Mouse (Mus musculus) lung, postnatal 36 days (tissue): ENCODE measurements around the gene Lca5.

Source experiments
- DNase-seq: peaks from one replicate; pipeline ENCODE4 v3.0.0; 2022; ENCODE audit warnings: mixed read lengths

The Lca5 gene

GRCm38 (mm10) chr9:83386264-83386855 is 54.6 kb downstream of the Lca5 start:
- no peak for DNase-seq

- DNase-seq, result no peak
Observed at GRCm38 (mm10) chr9:83385301-83385700, 55.6 kb downstream of the Lca5 start.

- DNase-seq, result no peak
Observed at GRCm38 (mm10) chr9:83383235-83383634, 57.7 kb downstream of the Lca5 start.

- peak; percentile 44 for DNase-seq
Observed at GRCm38 (mm10) chr9:83382775-83383174, 58.2 kb downstream of the Lca5 start.

- peak; percentile 17 for DNase-seq
Observed at GRCm38 (mm10) chr9:83381317-83381716, 59.6 kb downstream of the Lca5 start.

GRCm38 (mm10) chr9:83379661-83380060 is 61.3 kb downstream of the Lca5 start:
- DNase-seq, result no peak

GRCm38 (mm10) chr9:83377132-83377531 is 63.8 kb downstream of the Lca5 start:
- no peak for DNase-seq

GRCm38 (mm10) chr9:83375522-83376176 is 65.3 kb downstream of the Lca5 start:
- no peak for DNase-seq

- no peak for DNase-seq
Observed at GRCm38 (mm10) chr9:83370907-83371306, 70.0 kb downstream of the Lca5 start.

GRCm38 (mm10) chr9:83368234-83368633 is 72.7 kb downstream of the Lca5 start:
- DNase-seq, result peak; percentile 75

- no peak for DNase-seq
Observed at GRCm38 (mm10) chr9:83355802-83356201, 85.1 kb downstream of the Lca5 start.

GRCm38 (mm10) chr9:83353316-83353715 is 87.6 kb downstream of the Lca5 start:
- DNase-seq, result no peak

GRCm38 (mm10) chr9:83351171-83351570 is 89.8 kb downstream of the Lca5 start:
- no peak for DNase-seq

GRCm38 (mm10) chr9:83350613-83351012 is 90.3 kb downstream of the Lca5 start:
- DNase-seq, result peak; percentile 32

GRCm38 (mm10) chr9:83349905-83350304 is 91.0 kb downstream of the Lca5 start:
- DNase-seq, result no peak

- no peak for DNase-seq
Observed at GRCm38 (mm10) chr9:83349504-83349903, 91.4 kb downstream of the Lca5 start.

GRCm38 (mm10) chr9:83347521-83347920 is 93.4 kb downstream of the Lca5 start:
- DNase-seq, result no peak

- DNase-seq, result no peak
Observed at GRCm38 (mm10) chr9:83342491-83343370, 98.2 kb downstream of the Lca5 start.
